Mouse (Mus musculus): ENCODE measurements around the gene Hs1bp3.

DNA sequence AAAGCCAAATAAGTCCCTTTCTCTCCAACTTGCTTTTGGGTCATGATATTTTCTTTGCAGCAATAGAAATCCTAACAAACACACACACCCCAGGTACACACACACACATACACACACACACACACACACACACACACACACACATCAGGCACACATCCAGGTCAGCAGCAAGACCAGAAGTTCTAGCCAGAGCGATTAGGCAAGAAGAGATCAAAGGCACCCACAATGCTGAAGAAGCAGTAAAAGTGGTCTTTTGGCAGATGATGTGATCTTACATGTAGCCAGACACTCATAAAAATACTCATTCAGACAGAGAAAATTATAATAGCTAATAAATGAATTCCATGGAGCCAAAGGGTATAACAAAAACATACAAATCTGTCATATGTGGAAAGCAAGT lies 41.0 kb downstream of the Hs1bp3 start:
- no peak for TF ChIP-seq CTCF (conservative IDR thresholded peaks at IDR 0.05; ENCODE audit: low read length)
- no peak for TF ChIP-seq NANOG (IDR thresholded peaks at IDR 0.05; ENCODE audit: borderline replicate concordance, low read length)
- no peak for TF ChIP-seq POU5F1 (IDR thresholded peaks at IDR 0.05; ENCODE audit: borderline replicate concordance, low read length)
